Mouse (Mus musculus) CH12.LX (cell line): ENCODE data around the gene Itprid1.

Experiments
- CTCF ChIP-seq, 2 experiments: IDR thresholded peaks in 1 of 2; conservative IDR thresholded peaks in 1 of 2; 2 replicates each; pipeline ENCODE4 v1.5.1; 2011 to 2012; ENCODE audit warnings: low read depth in 2 of 2, low read length in 2 of 2, improper control_type of control experiment in 1 of 2, inconsistent platforms in 1 of 2, mild to moderate bottlenecking in 1 of 2, moderate library complexity in 1 of 2
- MYC ChIP-seq: IDR thresholded peaks from 2 replicates; pipeline ENCODE4 v1.6.1; 2011; ENCODE audit warnings: low read depth, mild to moderate bottlenecking, improper control_type of control experiment, low read length

DNA sequence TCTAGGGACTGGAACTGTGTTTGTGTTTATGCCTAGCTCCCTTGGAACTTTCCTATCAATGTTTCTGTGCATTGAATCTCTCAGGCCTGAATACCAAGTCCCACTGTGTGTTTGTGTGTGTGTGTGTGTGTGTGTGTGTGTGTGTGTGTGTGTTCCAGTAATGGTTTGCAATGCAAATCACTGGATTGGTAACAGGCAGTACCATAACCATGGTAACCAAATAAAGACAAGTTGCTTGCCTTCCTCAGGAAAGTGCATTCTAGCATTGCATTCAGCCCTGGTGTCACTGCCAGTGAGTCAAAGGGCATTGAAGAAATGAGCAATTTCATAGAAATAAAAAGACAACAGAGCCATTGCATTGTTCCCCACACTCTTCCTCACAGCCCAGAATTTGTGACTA is 15.9 kb downstream of the Itprid1 start:
- TF ChIP-seq CTCF (conservative IDR thresholded peaks at IDR 0.05 in 1 of 2, IDR thresholded peaks at IDR 0.05 in 1 of 2; ENCODE audit: low read depth in 2 of 2, low read length in 2 of 2): no peak
- no peak for TF ChIP-seq MYC
